Mouse (Mus musculus) urinary bladder, adult 2 months (tissue): ENCODE measurements at regions not wholly inside any gene's neighbourhood (a gene's known extent, or its start where the extent isn't known, plus 50 kb on each side); places are given as distances from the start of the nearest gene placed in this dataset.

Experiments
- DNase-seq: peaks from one replicate; pipeline ENCODE4 v3.0.0; 2022; ENCODE audit warnings: low spot score

GRCm38 (mm10) chr10:43749496-43750110, 151.9 kb downstream of the Qrsl1 start:
- no peak for DNase-seq

GRCm38 (mm10) chr10:43750401-43750800, 151.1 kb downstream of the Qrsl1 start:
- no peak for DNase-seq

GRCm38 (mm10) chr10:43750854-43751253, 150.7 kb downstream of the Qrsl1 start:
- no peak for DNase-seq

GRCm38 (mm10) chr10:43751881-43752675, 149.5 kb downstream of the Qrsl1 start:
- no peak for DNase-seq

GRCm38 (mm10) chr10:43756881-43757565, 144.5 kb downstream of the Qrsl1 start:
- no peak for DNase-seq

GRCm38 (mm10) chr10:43758124-43759025, 143.2 kb downstream of the Qrsl1 start:
- no peak for DNase-seq

GRCm38 (mm10) chr10:43759186-43759905, 142.2 kb downstream of the Qrsl1 start:
- no peak for DNase-seq

- DNase-seq, result no peak
Measured at GRCm38 (mm10) chr10:43759906-43760281, 141.7 kb downstream of the Qrsl1 start.

GRCm38 (mm10) chr10:43761979-43762570, 139.5 kb downstream of the Qrsl1 start:
- DNase-seq, result no peak

- DNase-seq, result no peak
Measured at GRCm38 (mm10) chr10:43764581-43764980, 137.0 kb downstream of the Qrsl1 start.

- no peak for DNase-seq
Measured at GRCm38 (mm10) chr10:43765275-43765674, 136.3 kb downstream of the Qrsl1 start.

GRCm38 (mm10) chr10:43765829-43766486, 135.6 kb downstream of the Qrsl1 start:
- DNase-seq, result no peak

- DNase-seq, result no peak
Measured at GRCm38 (mm10) chr10:43767961-43768726, 133.4 kb downstream of the Qrsl1 start.

- no peak for DNase-seq
Measured at GRCm38 (mm10) chr10:43769026-43769425, 132.5 kb downstream of the Qrsl1 start.

- DNase-seq, result no peak
Measured at GRCm38 (mm10) chr10:43775807-43776206, 125.7 kb downstream of the Qrsl1 start.

GRCm38 (mm10) chr10:43777612-43778600, 123.6 kb downstream of the Qrsl1 start:
- DNase-seq, result no peak

- no peak for DNase-seq
Measured at GRCm38 (mm10) chr10:43780571-43780970, 121.0 kb downstream of the Qrsl1 start.

- no peak for DNase-seq
Measured at GRCm38 (mm10) chr10:43783304-43783703, 118.2 kb downstream of the Qrsl1 start.
